Mouse (Mus musculus): ENCODE measurements around the gene Sez6l2. TPM values are rescaled to one million over a fixed set of nuclear protein-coding genes. Genes with fewer than 3 reads are reported as not detected.

Gene Sez6l2
- polyA plus RNA-seq, 1 experiment from 2014 or later: 1.7 TPM

- Histone ChIP-seq H3K4me1 (ENCODE audit: control insufficient read depth, insufficient read depth, low read length) (no peaks in the 10 kb centered on the region), H3K36me3 (ENCODE audit: control insufficient read depth, insufficient read depth, low read length) (no peaks in the 10 kb centered on the region), H3K4me3 (ENCODE audit: low read length) (no peak overlapping the region), H3K27ac (ENCODE audit: low read depth, low read length) (no peak overlapping the region), H3K27me3 (ENCODE audit: control insufficient read depth, insufficient read depth, low read length) (peaks cover 20% of the 10 kb centered on the region), H3K9ac (ENCODE audit: low read depth, low read length) (no peak overlapping the region), H3K9me3 (ENCODE audit: control insufficient read depth, low read length) (no peaks in the 10 kb centered on the region), H3K4me2 (replicated peaks; ENCODE audit: low read depth, low read length) (no peak overlapping the region)
- 70% methylated on average over 3 of the region's 3 CpGs for WGBS
- ATAC-seq (ENCODE audit: low FRiP score, low TSS enrichment): no peak
Observed at GRCm38 (mm10) chr7:126965568-126965967, 15.2 kb downstream of the Sez6l2 start.

GRCm38 (mm10) chr7:126967361-126967760, 17.0 kb downstream of the Sez6l2 start:
- Histone ChIP-seq H3K4me2 (replicated peaks; ENCODE audit: low read depth, low read length) (no peak overlapping the region), H3K36me3 (ENCODE audit: control insufficient read depth, insufficient read depth, low read length) (no peaks in the 10 kb centered on the region), H3K27ac (ENCODE audit: low read depth, low read length) (no peak overlapping the region), H3K27me3 (ENCODE audit: control insufficient read depth, insufficient read depth, low read length) (peaks cover 19% of the 10 kb centered on the region), H3K4me3 (ENCODE audit: low read length) (no peak overlapping the region), H3K9me3 (ENCODE audit: control insufficient read depth, low read length) (no peaks in the 10 kb centered on the region), H3K9ac (ENCODE audit: low read depth, low read length) (no peak overlapping the region), H3K4me1 (ENCODE audit: control insufficient read depth, insufficient read depth, low read length) (no peaks in the 10 kb centered on the region)
- no peak for ATAC-seq (ENCODE audit: low FRiP score, low TSS enrichment)
- WGBS: 64% methylated on average over 6 of the region's 6 CpGs

GRCm38 (mm10) chr7:126975493-126975892, 25.1 kb downstream of the Sez6l2 start:
- 14% methylated on average over 8 of the region's 8 CpGs for WGBS
- peak; percentile 30; the same call in 1 of the 2 replicates for ATAC-seq (ENCODE audit: low FRiP score, low TSS enrichment)
- peak overlapping the region; percentile 100 for H3K4me3 ChIP-seq (ENCODE audit: low read length)

GRCm38 (mm10) chr7:126975893-126975949, 25.4 kb downstream of the Sez6l2 start, which contains the start of gene Cdipt:
Gene Cdipt (plus strand): TSS chr7:126975914.
- ATAC-seq (ENCODE audit: low FRiP score, low TSS enrichment): no peak
- peak within 1 kb of the TSS; percentile 97 for H3K27ac ChIP-seq (ENCODE audit: low read depth, low read length)
- H3K4me3 ChIP-seq (ENCODE audit: low read length): peak within 1 kb of the TSS; percentile 100
- peak within 1 kb of the TSS; percentile 58 for H3K4me2 ChIP-seq (replicated peaks; ENCODE audit: low read depth, low read length)
- no peaks in the 10 kb centered on the region for H3K27me3 ChIP-seq (ENCODE audit: control insufficient read depth, insufficient read depth, low read length)
- peaks cover 4% of the 10 kb centered on the region; the same call in 1 of the 2 replicates for H3K4me1 ChIP-seq (ENCODE audit: control insufficient read depth, insufficient read depth, low read length)
- peaks cover 28% of the 10 kb centered on the region for H3K36me3 ChIP-seq (ENCODE audit: control insufficient read depth, insufficient read depth, low read length)
- 0% methylated on average over 1 of the region's 1 CpGs for WGBS
- no peaks in the 10 kb centered on the region for H3K9me3 ChIP-seq (ENCODE audit: control insufficient read depth, low read length)
- peak within 1 kb of the TSS; percentile 99 for H3K9ac ChIP-seq (ENCODE audit: low read depth, low read length)

More at GRCm38 (mm10) chr7:126975493-126975892, 25.1 kb downstream of the Sez6l2 start:
- peak overlapping the region; percentile 97 for H3K27ac ChIP-seq (ENCODE audit: low read depth, low read length)
- H3K4me1 ChIP-seq (ENCODE audit: control insufficient read depth, insufficient read depth, low read length): peaks cover 4% of the 10 kb centered on the region; the same call in 1 of the 2 replicates
- no peaks in the 10 kb centered on the region for H3K9me3 ChIP-seq (ENCODE audit: control insufficient read depth, low read length)
- H3K9ac ChIP-seq (ENCODE audit: low read depth, low read length): peak overlapping the region; percentile 42
- H3K27me3 ChIP-seq (ENCODE audit: control insufficient read depth, insufficient read depth, low read length): no peaks in the 10 kb centered on the region
- H3K36me3 ChIP-seq (ENCODE audit: control insufficient read depth, insufficient read depth, low read length): peaks cover 27% of the 10 kb centered on the region
- H3K4me2 ChIP-seq (replicated peaks; ENCODE audit: low read depth, low read length): peak overlapping the region; percentile 58

GRCm38 (mm10) chr7:126975950-126976866, 25.8 kb downstream of the Sez6l2 start, which contains the start of gene Cdiptos:
Gene Cdiptos (minus strand): TSS chr7:126976098.
- Histone ChIP-seq H3K9ac (ENCODE audit: low read depth, low read length) (peak within 1 kb of the TSS; percentile 99), H3K27me3 (ENCODE audit: control insufficient read depth, insufficient read depth, low read length) (no peaks in the 10 kb centered on the region), H3K27ac (ENCODE audit: low read depth, low read length) (peak within 1 kb of the TSS; percentile 97), H3K9me3 (ENCODE audit: control insufficient read depth, low read length) (no peaks in the 10 kb centered on the region), H3K4me3 (ENCODE audit: low read length) (peak within 1 kb of the TSS; percentile 100), H3K36me3 (ENCODE audit: control insufficient read depth, insufficient read depth, low read length) (peaks cover 30% of the 10 kb centered on the region), H3K4me1 (ENCODE audit: control insufficient read depth, insufficient read depth, low read length) (peaks cover 4% of the 10 kb centered on the region; the same call in 1 of the 2 replicates), H3K4me2 (replicated peaks; ENCODE audit: low read depth, low read length) (peak within 1 kb of the TSS; percentile 58)
- peak; percentile 96 for ATAC-seq (ENCODE audit: low FRiP score, low TSS enrichment)
- WGBS: under 1% methylated on average over 55 of the region's 55 CpGs

- Histone ChIP-seq H3K4me1 (ENCODE audit: control insufficient read depth, insufficient read depth, low read length) (peaks cover 4% of the 10 kb centered on the region; the same call in 1 of the 2 replicates), H3K27ac (ENCODE audit: low read depth, low read length) (peak overlapping the region; percentile 97; the same call in 1 of the 2 replicates), H3K4me3 (ENCODE audit: low read length) (peak overlapping the region; percentile 100), H3K9ac (ENCODE audit: low read depth, low read length) (peak overlapping the region; percentile 99), H3K36me3 (ENCODE audit: control insufficient read depth, insufficient read depth, low read length) (peaks cover 30% of the 10 kb centered on the region), H3K27me3 (ENCODE audit: control insufficient read depth, insufficient read depth, low read length) (no peaks in the 10 kb centered on the region), H3K9me3 (ENCODE audit: control insufficient read depth, low read length) (no peaks in the 10 kb centered on the region), H3K4me2 (replicated peaks; ENCODE audit: low read depth, low read length) (peak overlapping the region; percentile 58)
- ATAC-seq (ENCODE audit: low FRiP score, low TSS enrichment): no peak
- WGBS: 26% methylated on average over 14 of the region's 14 CpGs
Observed at GRCm38 (mm10) chr7:126976878-126977459, 26.6 kb downstream of the Sez6l2 start.

GRCm38 (mm10) chr7:126978841-126979240, 28.5 kb downstream of the Sez6l2 start:
- WGBS: 87% methylated on average over 6 of the region's 6 CpGs
- peaks cover 30% of the 10 kb centered on the region for H3K36me3 ChIP-seq (ENCODE audit: control insufficient read depth, insufficient read depth, low read length)

GRCm38 (mm10) chr7:126981601-126982000, 31.2 kb downstream of the Sez6l2 start:
- no peaks in the 10 kb centered on the region for H3K27me3 ChIP-seq (ENCODE audit: control insufficient read depth, insufficient read depth, low read length)
- peaks cover 4% of the 10 kb centered on the region; the same call in 1 of the 2 replicates for H3K4me1 ChIP-seq (ENCODE audit: control insufficient read depth, insufficient read depth, low read length)
- H3K4me3 ChIP-seq (ENCODE audit: low read length): no peak overlapping the region
- H3K9ac ChIP-seq (ENCODE audit: low read depth, low read length): no peak overlapping the region
- no peak overlapping the region for H3K27ac ChIP-seq (ENCODE audit: low read depth, low read length)
- no peaks in the 10 kb centered on the region for H3K9me3 ChIP-seq (ENCODE audit: control insufficient read depth, low read length)
- WGBS: 87% methylated on average over 2 of the region's 2 CpGs
- H3K4me2 ChIP-seq (replicated peaks; ENCODE audit: low read depth, low read length): no peak overlapping the region
- peaks cover 30% of the 10 kb centered on the region for H3K36me3 ChIP-seq (ENCODE audit: control insufficient read depth, insufficient read depth, low read length)
- ATAC-seq (ENCODE audit: low FRiP score, low TSS enrichment): no peak

More at GRCm38 (mm10) chr7:126978841-126979240, 28.5 kb downstream of the Sez6l2 start:
- no peak for ATAC-seq (ENCODE audit: low FRiP score, low TSS enrichment)
- Histone ChIP-seq H3K4me1 (ENCODE audit: control insufficient read depth, insufficient read depth, low read length) (peaks cover 4% of the 10 kb centered on the region; the same call in 1 of the 2 replicates), H3K27ac (ENCODE audit: low read depth, low read length) (no peak overlapping the region), H3K27me3 (ENCODE audit: control insufficient read depth, insufficient read depth, low read length) (no peaks in the 10 kb centered on the region), H3K9ac (ENCODE audit: low read depth, low read length) (no peak overlapping the region), H3K4me3 (ENCODE audit: low read length) (no peak overlapping the region), H3K4me2 (replicated peaks; ENCODE audit: low read depth, low read length) (no peak overlapping the region), H3K9me3 (ENCODE audit: control insufficient read depth, low read length) (no peaks in the 10 kb centered on the region)

- no peak overlapping the region for H3K9ac ChIP-seq (ENCODE audit: low read depth, low read length)
- ATAC-seq (ENCODE audit: low FRiP score, low TSS enrichment): no peak
- H3K36me3 ChIP-seq (ENCODE audit: control insufficient read depth, insufficient read depth, low read length): peaks cover 30% of the 10 kb centered on the region
- H3K4me2 ChIP-seq (replicated peaks; ENCODE audit: low read depth, low read length): no peak overlapping the region
- H3K27me3 ChIP-seq (ENCODE audit: control insufficient read depth, insufficient read depth, low read length): no peaks in the 10 kb centered on the region
- no peak overlapping the region for H3K4me3 ChIP-seq (ENCODE audit: low read length)
- no peak overlapping the region for H3K27ac ChIP-seq (ENCODE audit: low read depth, low read length)
- H3K9me3 ChIP-seq (ENCODE audit: control insufficient read depth, low read length): no peaks in the 10 kb centered on the region
- 81% methylated on average over 4 of the region's 4 CpGs for WGBS
- peaks cover 3% of the 10 kb centered on the region; the same call in 1 of the 2 replicates for H3K4me1 ChIP-seq (ENCODE audit: control insufficient read depth, insufficient read depth, low read length)
Observed at GRCm38 (mm10) chr7:126982054-126982453, 31.7 kb downstream of the Sez6l2 start.

Data from kidney, embryonic 14.5 days (tissue).